Mouse (Mus musculus): ENCODE data around the gene Bag5.
A peak's percentile ranks its signal among the peaks of the same experiment; 100 is the strongest.
"Not testable (repeated sequence)": the region's sequence is repeated elsewhere in the genome, so short reads cannot be mapped to it uniquely, and the experiment has no call there.

Bag5 gene

DNA sequence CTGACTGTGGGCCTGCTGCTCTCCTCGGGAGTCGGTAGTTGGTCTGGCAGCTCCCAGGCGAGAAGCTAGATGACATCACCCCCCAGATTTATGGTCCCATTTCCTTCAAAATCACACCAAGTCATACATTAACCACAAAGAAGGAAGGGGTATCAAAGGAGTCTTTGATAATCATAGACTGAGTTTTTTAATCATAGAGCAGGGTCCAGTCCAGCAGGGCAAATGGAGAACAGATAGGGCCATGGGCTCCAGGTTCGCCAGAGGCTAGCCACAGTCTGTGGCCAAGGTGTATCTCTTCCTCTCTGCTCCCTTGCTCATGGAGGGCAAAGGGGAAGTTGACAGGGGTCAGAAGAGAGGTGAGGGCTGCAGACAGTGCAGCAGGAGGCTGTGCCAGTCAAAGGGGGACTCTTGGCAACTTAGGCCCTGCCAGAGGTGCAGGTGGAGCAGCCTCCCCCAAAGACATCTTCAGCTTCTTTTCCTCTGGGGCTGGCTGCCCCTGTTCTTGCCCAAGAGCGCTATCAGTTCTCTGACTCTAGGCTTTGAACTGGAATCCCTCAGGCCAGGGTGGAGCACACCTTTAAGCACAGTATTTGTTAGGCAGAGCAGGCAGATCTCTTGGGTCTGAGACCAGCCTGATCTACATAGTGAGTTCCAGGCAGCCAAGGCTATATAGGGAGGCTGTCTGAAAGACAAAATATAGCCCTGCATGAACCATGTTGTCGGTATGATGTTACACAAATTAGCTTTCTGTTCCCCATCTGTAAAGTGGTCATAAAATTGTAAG, 37.1 kb downstream of the Bag5 start:
- DNase-seq (ENCODE audit: low read depth, low spot score) = no peak

DNA sequence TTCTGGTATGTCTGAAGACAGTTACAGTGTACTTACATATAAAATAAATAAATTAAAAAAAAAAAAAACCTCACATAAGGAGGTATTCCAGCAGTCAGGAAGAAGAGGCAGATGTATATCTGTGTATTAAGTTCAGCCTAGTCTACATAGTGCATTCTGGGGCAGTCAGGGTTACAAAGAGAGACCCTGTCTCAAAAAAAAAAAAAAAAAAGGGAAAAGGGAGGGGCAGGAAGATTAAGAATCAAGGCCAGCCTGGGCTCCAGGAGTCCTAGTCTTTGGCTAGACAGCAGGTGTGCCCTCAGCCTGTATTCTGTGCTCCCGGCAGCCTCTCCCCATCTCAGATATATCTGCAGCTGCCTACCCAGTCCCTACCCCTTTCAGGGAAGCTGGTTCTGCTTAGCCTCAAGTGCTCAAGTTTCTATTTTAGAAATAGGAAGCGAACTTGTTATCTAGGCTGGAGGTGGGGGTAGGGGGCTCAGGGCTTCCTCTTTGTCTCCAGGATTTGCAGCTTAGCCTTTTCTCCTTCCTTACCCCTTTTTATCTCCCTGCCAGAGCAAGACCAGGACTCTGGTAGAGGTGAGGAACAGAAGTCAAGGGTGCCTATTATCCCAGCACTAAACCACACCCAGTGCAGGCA, 38.1 kb downstream of the Bag5 start:
- no peak for DNase-seq (ENCODE audit: low read depth, low spot score)

DNA sequence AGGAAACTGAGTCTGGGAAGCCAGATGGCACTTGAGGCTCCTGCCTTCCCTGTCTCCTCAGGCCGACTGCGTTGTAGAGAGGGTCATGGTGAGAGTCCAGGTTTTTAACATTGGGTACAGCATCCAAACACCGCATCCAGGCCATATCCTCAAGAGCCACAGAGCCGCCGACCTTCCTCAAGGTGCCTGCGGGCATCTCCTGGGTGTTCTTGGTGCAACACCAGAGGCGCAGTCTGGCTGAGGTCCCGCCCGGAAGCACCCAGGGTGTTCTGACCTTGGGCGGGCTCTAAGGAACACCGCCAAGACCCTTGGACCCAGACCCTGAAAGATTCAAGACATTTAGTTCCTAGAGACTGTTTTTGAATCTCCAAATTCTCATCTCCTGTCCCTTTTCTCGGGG, 40.5 kb downstream of the Bag5 start:
- no peak for DNase-seq (ENCODE audit: low read depth, low spot score)

DNA sequence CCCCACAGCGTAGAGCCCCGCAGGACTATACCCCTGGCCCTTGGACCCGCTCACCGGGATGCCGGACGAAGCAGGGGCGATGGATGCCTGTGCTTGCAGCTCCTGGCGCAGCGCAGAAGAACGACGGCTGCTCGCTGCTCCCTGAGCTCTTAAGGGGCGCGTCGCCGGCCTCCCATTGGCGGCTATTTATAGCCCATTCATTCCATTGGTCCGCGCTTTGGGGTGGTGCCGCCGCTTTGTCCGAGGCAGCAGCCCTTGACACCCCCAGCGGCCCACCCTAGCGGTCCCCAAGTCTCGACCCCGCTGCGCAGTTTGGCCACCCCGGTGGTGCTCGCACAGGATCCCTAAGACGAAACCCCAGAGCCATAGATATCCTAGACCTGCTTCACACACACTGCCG, 40.9 kb downstream of the Bag5 start, which contains the start of gene Ckb:
Gene Ckb (minus strand): TSS at position 163 of the 400 bp plus-strand sequence.
- peak; percentile 89 for DNase-seq (ENCODE audit: low read depth, low spot score)

DNA sequence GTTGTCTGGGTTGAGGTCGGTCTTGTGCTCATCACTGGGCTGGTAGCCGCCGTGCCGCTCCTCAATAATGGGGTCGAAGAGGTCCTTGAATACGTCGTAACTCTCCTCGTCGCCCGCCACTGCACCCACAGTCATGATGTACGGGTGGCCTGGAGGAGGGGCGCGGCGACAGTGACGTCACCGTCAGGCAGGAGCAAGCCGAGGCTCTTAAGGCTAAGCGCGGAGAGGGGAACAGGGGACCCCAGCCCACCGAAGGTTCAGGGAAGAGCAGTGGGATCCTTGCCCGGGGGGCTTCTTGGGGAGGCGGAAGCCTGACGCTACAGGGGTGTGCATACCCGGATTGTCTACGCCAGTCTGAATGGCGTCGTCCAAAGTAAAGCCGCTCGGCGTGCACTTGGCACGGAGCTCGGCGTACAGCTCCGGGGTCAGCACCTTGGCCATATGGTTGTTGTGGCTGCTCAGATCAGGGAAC, 41.6 kb downstream of the Bag5 start:
- peak; percentile 69 for DNase-seq (ENCODE audit: low read depth, low spot score)

DNA sequence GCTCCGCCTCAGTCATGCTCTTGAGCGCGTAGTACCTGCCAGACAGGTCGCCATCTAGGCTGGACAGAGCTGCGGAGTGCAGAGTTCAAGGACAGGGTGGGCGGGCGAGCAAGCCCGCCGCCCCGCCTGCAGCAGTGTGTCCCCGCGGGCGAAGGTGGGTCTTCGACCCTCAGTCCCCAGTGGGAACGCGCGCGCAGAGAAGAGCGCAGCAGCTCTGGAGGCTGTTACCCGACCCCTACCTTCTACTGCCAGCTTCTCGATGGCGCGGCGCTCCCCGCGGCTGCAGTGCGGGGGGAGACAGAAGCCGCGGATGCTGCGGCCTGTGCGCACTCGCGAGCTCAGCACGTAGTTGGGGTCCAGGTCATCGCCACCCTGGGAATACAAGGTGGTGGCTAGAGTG, 42.1 kb downstream of the Bag5 start:
- no peak for DNase-seq (ENCODE audit: low read depth, low spot score)

DNA sequence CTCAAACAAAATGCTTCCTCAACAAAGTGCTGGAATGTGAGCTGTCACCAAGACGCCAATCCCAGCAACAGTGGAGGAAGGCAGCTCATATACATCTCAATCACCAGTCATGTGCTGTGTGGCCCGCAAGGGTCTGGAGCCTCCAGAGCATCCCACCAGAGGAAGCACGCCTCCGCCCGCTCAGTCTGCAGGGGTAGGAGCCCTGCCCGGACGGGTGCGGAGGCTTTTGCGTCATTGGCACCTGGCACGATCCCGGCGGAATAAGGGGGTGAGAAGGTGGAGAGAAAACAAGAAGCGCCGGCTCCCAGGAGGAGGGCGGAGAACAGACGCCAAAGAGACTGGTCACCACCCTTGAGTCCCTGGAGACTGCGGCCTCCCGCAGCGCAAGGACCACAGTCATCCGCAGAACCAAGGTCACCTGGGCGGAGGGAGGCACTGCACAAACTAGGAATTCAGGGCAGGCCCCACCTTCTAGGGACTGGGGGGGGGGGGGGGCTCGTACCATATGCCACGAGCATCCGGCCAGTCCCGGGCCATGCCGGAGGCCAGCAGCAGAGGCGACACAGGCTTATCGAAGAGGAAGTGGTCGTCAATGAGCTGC, 42.6 kb downstream of the Bag5 start:
- DNase-seq (ENCODE audit: low read depth, low spot score) = no peak

DNA sequence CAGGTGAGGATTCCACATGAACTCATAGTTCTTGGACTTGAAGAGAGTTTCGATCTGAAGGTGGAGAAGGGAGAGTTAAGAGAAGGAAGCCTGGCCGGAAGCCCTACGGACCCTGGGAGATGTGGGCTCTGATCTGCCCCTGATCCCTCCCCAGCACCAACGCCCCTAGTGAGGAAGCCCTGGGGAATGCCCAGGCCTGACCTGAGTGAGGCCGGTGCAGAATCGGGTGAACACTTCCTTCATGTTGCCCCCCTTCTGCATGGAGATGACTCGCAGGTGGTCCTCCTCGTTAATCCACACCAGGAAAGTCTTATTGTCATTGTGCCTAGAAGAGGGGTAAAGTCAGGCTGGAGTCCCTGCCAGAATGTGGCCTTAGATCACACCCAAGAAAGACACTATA, 43.1 kb downstream of the Bag5 start:
- no peak for DNase-seq (ENCODE audit: low read depth, low spot score)

DNA sequence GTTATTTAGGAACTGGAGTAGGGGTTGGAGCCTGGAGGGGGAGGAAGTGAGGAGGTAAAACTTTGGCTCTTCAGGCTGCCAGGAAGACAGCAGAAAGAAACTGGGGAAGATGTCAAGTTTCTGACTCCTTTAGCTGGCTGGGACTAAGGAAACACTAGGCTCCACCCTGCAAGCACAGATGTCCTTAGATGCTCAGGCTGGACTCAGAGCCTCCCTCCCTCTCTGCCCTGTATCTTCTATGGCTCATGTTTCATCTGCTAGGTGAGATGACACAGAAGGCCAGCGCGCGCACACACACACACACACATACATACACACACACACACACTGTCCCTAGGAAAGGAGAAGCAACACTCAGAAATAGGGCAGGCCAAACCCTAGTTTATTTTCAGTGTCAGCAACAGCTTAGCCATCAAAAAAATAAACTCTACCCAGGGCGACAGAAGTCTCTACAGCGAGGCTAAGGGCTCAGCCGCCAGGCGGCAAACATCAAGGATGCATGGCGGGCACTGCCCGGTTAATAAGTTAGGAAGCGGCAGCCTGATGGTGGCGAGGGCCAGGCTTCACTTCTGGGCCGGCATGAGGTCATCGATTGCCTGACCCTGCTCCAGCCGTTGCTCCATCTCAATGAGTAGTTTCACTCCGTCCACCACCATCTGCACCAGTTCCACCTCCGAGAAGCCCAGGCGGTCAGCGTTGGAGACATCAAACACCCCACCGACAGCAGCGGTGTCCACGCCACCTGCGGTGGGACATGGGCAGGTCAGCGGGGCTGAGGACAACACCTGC, 43.9 kb downstream of the Bag5 start:
- no peak for DNase-seq (ENCODE audit: low read depth, low spot score)

DNA sequence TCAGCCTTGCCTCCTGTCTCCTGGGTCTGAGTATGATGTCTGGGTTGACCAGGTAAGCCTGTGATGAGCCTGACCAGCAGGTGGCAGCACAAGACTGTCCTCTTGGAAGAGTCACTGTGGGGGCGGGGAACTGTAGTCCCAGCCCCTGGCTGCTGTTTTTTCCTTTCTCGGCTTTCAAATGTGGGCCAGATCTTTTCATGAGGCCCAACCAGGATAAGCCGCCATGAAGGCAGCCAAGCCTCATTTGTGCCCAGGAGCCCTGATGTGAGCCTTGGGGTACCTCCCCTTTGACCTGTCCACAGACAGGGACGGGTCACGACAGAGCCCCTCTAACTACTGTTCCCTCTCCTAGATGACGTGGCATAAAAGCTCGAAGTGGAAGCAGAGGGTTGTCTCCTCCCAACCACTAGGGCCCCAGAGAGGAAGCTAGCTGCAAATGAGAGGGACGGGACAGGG, 44.6 kb downstream of the Bag5 start:
- peak; percentile 94 for DNase-seq (ENCODE audit: low read depth, low spot score)

DNA sequence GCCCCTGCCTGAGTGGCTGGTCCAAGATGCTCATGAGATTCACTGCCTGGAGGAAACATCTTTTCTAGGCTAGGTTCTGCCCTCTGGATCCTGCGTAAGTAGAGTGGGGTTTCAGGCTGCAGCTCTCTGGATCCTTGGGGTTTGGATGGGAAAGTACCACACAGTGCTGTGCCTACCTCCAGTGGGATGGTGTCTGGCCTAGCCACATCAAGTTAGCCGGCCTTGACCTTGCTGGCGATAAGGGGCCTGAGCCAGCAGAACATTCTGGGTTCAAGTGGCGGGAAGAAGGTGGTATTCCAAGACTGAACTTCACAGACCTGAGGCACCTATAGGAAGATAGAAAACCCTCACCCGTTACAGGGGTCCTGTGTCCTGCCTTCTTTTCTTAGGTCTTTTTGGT, 45.6 kb downstream of the Bag5 start:
- no peak for DNase-seq (ENCODE audit: low read depth, low spot score)

DNA sequence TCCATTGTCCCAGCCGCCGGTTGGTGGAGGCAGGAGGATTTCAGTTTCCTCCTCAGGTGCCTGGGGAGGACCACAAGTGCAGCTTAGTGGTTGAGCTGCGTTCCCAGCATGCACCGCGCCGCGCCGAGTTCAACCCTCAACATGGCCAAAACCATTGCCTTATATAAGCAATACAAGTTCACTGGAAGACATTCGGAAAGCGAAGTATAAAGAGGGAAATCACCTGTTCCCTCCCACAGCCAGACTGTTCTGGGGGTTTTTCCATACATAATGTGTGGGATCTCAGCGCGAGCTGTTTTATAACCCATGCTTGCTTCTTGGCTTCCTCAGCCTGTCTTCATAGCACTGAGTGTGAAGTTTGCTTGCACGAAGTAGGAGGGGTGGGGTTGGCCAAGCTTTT, 46.7 kb downstream of the Bag5 start:
- no peak for DNase-seq (ENCODE audit: low read depth, low spot score)

DNA sequence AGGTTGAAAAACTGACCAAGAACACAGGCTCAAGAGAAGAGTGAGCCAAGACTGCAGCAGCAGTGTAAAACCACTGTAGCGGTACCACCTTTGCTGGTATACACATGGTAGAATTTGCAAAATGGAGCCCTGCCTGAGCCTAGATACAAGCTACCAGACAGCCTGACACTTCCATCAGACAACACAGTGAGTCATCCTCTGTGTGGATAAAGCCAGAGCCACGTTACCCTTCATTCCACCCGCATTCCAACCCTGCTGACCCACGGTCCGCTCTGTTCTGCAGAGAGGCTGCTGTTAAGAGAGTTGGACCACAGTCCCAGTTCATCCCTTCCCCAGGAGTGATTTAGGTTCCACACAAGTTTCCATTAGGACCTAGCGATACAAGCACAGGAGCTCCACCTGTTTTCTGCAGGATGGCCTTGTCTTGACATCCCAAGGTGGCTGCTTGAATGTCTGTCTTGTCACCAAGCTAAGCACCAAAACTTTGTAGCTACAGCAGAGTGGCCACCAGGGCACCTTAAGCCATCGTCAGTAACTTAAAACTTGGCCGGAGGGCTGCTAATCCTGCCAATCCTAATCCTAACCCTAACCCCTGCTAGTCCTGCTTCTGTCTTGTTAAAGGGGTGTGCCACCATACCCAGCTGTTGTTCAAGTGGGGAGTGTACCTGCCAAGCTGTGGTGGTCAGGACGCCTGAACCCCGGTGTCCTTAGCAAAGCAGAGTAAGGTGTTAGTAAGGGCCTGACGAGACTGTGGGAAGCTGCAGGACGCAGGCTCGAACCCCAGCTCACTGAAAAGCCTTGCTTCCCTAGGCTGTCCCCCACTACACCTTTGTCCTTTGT, 47.8 kb downstream of the Bag5 start:
- no peak for DNase-seq (ENCODE audit: low read depth, low spot score)

DNA sequence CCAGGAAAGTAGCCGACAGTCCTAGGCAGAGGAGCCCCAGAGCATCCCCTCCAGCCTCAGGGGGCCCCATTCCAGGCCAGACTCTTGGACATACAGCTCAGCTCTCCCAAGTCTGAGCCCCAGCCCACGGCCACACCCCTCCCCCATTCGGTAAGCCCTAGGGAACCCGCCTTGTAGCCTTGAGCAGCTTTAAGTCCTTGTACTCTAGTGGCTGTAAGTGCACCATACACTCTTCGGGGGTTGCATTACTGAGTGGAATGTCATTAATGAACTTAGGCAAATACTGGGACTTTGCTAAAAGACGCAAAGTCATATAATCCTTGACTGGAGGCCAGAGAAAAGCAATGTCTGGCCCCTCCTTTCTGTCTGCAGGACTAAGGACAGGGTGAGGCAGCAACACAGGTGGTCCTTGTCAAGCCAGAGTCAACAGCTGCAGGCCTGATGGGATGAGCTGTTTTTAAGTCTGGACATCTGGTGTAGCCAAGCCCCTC, 48.9 kb downstream of the Bag5 start:
- DNase-seq (ENCODE audit: low read depth, low spot score) = peak; percentile 50

DNA sequence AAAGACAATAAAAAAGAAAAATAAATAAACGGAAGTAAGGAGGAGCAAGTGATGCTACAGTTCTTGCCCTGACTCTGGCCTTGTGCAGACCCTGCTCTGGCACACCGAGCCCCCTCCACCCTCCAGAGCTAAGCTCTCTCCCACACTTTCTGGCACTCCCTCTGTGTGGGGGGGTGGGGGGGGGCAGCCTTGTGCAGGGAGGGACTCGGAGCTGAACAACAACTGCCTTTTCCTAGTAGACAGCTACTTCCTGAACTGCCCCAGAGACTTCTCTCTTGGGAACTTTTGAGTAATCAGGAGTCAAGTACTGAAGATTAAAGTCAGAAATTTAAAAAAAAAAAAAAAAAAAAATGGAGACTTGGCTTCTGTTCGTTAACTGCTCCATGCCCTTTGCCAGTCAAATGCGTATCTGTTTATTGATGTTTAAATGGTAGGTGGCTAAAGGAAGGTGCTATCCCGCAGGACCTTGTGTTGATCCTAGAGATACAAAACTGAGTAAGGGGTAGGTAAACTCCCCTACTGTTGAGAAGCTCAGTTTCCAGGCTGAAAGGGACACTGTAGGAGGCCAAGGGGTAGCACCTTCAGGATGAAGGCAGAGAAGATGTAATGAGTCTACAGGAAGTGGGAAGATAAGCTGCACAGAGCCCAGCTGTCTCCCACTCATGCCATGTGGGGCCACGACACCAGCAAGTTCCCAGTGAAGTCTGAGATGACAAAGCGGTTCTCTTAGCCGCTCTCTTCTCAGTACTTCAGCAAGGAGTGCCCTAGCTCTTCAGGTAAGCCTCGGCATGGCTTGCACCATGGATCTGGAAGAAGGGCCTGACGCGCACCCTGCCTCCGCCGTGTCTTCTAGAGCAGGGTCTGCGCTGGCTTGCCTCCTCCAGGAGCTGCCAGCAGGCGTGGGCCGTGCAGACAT, 49.6 kb downstream of the Bag5 start:
- no peak for DNase-seq (ENCODE audit: low read depth, low spot score)

DNA sequence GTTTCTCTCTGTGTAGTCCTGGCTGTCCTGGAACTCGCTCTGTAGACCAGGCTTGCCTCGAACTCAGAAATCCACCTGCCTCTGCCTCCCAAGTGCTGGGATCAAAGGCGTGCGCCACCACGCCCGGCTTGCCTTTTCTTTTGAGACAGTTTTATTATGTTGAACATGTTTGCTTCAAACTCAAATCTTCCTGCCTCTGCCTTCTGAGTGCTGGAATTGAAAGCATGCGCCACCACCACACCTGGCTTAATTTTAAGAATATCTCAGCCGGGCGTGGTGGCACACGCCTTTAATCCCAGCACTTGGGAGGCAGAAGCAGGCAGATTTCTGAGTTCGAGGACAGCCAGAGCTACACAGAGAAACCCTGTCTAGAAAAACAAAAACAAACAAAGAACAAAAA, 51.5 kb downstream of the Bag5 start:
- not testable (repeated sequence) for DNase-seq (ENCODE audit: low read depth, low spot score)

DNA sequence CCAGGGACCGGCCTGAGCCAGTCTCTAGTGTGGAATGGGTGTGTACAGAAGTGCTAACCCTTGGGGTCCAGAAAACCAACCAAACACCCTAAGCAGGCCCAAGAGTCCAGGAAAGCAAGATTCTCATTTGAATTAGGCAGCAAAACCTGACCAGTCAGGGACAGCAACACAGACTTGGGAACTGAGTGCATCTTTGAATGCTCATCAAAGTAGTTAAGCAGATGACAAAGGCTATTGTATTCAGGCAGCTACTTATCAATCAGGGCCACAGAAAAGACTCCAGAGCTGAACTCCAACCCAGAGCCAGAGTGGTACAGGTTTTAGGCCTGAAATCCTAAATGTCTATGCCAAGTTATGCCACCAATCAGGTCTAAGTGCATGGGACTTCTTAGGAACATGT, 52.4 kb downstream of the Bag5 start:
- no peak for DNase-seq (ENCODE audit: low read depth, low spot score)

All from mesoderm, embryonic 11.5 days (tissue).